19 mouse cellular contexts compared by ENCODE assay signal in the genomic region with DNA sequence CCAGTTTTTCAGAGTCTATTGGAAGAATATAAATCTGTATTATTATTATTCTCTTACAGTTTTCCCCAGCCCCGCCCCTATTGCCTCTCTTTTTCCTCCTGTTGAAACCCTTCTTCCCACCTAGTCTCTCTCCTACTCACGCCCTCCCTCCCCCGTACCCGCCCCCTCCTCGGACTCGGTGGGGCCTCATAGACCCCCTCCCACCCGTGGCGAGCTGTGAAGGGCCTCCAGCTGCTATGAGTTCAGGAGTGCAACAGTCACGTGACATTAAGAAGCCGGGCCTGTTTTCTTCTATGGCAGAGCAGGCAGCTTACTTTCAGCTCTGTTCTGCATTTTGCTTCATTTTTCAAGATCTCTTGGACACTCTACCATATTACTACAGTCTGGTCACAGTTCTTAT.
DNase-seq lines count a peak whose midpoint lies in the region; ATAC-seq lines count a peak whose summit lies in the region.
"Had no signal": no experiment of that assay in that cellular context is flagged by ENCODE, and none has a peak within 500 bp of the region (broad histone marks: within the 10 kb centered on the region; RNA-seq: fewer than 3 reads in every experiment).

No protein-coding gene starts in this region.

- WGBS in forebrain, embryonic 14.5 days, result 41% methylated on average over 10 of the region's 10 CpGs
- WGBS in forebrain, embryonic 10.5 days, result 49% methylated on average over 10 of the region's 10 CpGs
- WGBS in neural tube, embryonic 12.5 days, result 29% methylated on average over 10 of the region's 10 CpGs
- 34% methylated on average over 10 of the region's 10 CpGs for WGBS in forebrain, embryonic 15.5 days
- 41% methylated on average over 10 of the region's 10 CpGs for WGBS in kidney, embryonic 14.5 days

- no peak overlapping the region for H3K4me2 ChIP-seq in forebrain, embryonic 14.5 days (ENCODE audit: low read length)
- H3K4me2 ChIP-seq in neural tube, embryonic 12.5 days (replicated peaks), result no peak overlapping the region
- no peak overlapping the region for H3K4me2 ChIP-seq in forebrain, embryonic 15.5 days (replicated peaks)
- no peak overlapping the region for H3K4me2 ChIP-seq in kidney, embryonic 14.5 days (replicated peaks; ENCODE audit: low read depth, low read length)
- H3K4me2 ChIP-seq: embryonic facial prominence, embryonic 13.5 days; heart, embryonic 12.5 days had no signal

- H3K27me3 ChIP-seq in forebrain, embryonic 14.5 days (replicated peaks; ENCODE audit: control insufficient read depth, insufficient read depth, low read length), result no peaks in the 10 kb centered on the region
- no peaks in the 10 kb centered on the region for H3K27me3 ChIP-seq in forebrain, embryonic 10.5 days (ENCODE audit: poor library complexity, severe bottlenecking)
- no peaks in the 10 kb centered on the region for H3K27me3 ChIP-seq in neural tube, embryonic 12.5 days (replicated peaks)
- no peaks in the 10 kb centered on the region for H3K27me3 ChIP-seq in forebrain, embryonic 15.5 days
- H3K27me3 ChIP-seq in kidney, embryonic 14.5 days (ENCODE audit: control insufficient read depth, insufficient read depth, low read length), result no peaks in the 10 kb centered on the region
- H3K27me3 ChIP-seq: embryonic facial prominence, embryonic 13.5 days; heart, embryonic 12.5 days had no signal

- no peak overlapping the region for H3K9ac ChIP-seq in forebrain, embryonic 14.5 days (ENCODE audit: low read length)
- no peak overlapping the region for H3K9ac ChIP-seq in neural tube, embryonic 12.5 days
- no peak overlapping the region for H3K9ac ChIP-seq in forebrain, embryonic 15.5 days (replicated peaks)
- H3K9ac ChIP-seq in kidney, embryonic 14.5 days (ENCODE audit: low read depth, low read length), result no peak overlapping the region
- H3K9ac ChIP-seq: embryonic facial prominence, embryonic 13.5 days; heart, embryonic 12.5 days had no signal

- H3K4me3 ChIP-seq in forebrain, embryonic 14.5 days (ENCODE audit: low read depth, low read length), result no peak overlapping the region
- H3K4me3 ChIP-seq in forebrain, embryonic 10.5 days, result no peak overlapping the region
- H3K4me3 ChIP-seq in neural tube, embryonic 12.5 days, result no peak overlapping the region
- no peak overlapping the region for H3K4me3 ChIP-seq in forebrain, embryonic 15.5 days
- H3K4me3 ChIP-seq in kidney, embryonic 14.5 days (ENCODE audit: low read length), result no peak overlapping the region
- H3K4me3 ChIP-seq: embryonic facial prominence, embryonic 13.5 days; gastrocnemius, adult 2 months; heart, embryonic 12.5 days had no signal

- H3K27ac ChIP-seq in forebrain, embryonic 14.5 days (ENCODE audit: low read depth, low read length), result no peak overlapping the region
- no peak overlapping the region for H3K27ac ChIP-seq in forebrain, embryonic 10.5 days
- no peak overlapping the region for H3K27ac ChIP-seq in neural tube, embryonic 12.5 days
- H3K27ac ChIP-seq in forebrain, embryonic 15.5 days (replicated peaks), result peak overlapping the region; percentile 28; the same call in 1 of the 2 replicates
- no peak overlapping the region for H3K27ac ChIP-seq in kidney, embryonic 14.5 days (ENCODE audit: low read depth, low read length)
- H3K27ac ChIP-seq: embryonic facial prominence, embryonic 13.5 days; gastrocnemius, adult 2 months had no signal

- no peak for DNase-seq in forebrain, embryonic 14.5 days (ENCODE audit: low spot score)
- DNase-seq in forebrain, embryonic 10.5 days (ENCODE audit: extremely low spot score, low spot score), result no peak
- DNase-seq in neural tube, embryonic 10.5 days (ENCODE audit: extremely low spot score, low spot score), result no peak
- DNase-seq in retina, embryonic 14.5 days (ENCODE audit: low spot score), result peak; percentile 21
- no peak for DNase-seq in kidney, postnatal 10 days
- DNase-seq: adrenal gland, adult 8-10 months; adrenal gland, postnatal 36 days; cerebellum, adult 2 months; cerebellum, postnatal 10 days; gastrocnemius, adult 2 months; gastrocnemius, postnatal 25 days had no signal

- H3K36me3 ChIP-seq in forebrain, embryonic 14.5 days (ENCODE audit: control insufficient read depth, insufficient read depth, low read length), result no peaks in the 10 kb centered on the region
- no peaks in the 10 kb centered on the region for H3K36me3 ChIP-seq in forebrain, embryonic 10.5 days (replicated peaks)
- H3K36me3 ChIP-seq in neural tube, embryonic 12.5 days, result no peaks in the 10 kb centered on the region
- H3K36me3 ChIP-seq in forebrain, embryonic 15.5 days, result no peaks in the 10 kb centered on the region
- H3K36me3 ChIP-seq in kidney, embryonic 14.5 days (ENCODE audit: control insufficient read depth, insufficient read depth, low read length), result no peaks in the 10 kb centered on the region
- H3K36me3 ChIP-seq: embryonic facial prominence, embryonic 13.5 days; G1E; heart, embryonic 12.5 days had no signal

- peaks cover 4% of the 10 kb centered on the region; the same call in 1 of the 2 replicates for H3K4me1 ChIP-seq in forebrain, embryonic 14.5 days (ENCODE audit: control insufficient read depth, insufficient read depth, low read length)
- H3K4me1 ChIP-seq in forebrain, embryonic 10.5 days, result peaks cover 8% of the 10 kb centered on the region
- H3K4me1 ChIP-seq in neural tube, embryonic 12.5 days, result no peaks in the 10 kb centered on the region
- peaks cover 11% of the 10 kb centered on the region for H3K4me1 ChIP-seq in forebrain, embryonic 15.5 days
- H3K4me1 ChIP-seq in kidney, embryonic 14.5 days (ENCODE audit: control insufficient read depth, insufficient read depth, low read length), result no peaks in the 10 kb centered on the region
- H3K4me1 ChIP-seq: embryonic facial prominence, embryonic 13.5 days had no signal

- ATAC-seq in forebrain, embryonic 14.5 days, result peak; percentile 54
- 0 out of 2 replicates have a peak, but pooled peaks have one; percentile 25 for ATAC-seq in neural tube, embryonic 12.5 days (ENCODE audit: low FRiP score, low read depth)
- 0 out of 2 replicates have a peak, but pooled peaks have one; percentile 41 for ATAC-seq in forebrain, embryonic 15.5 days (replicated peaks)
- no peak for ATAC-seq in kidney, embryonic 14.5 days (ENCODE audit: low FRiP score, low TSS enrichment)
- ATAC-seq: hindbrain, embryonic 16.5 days; inflammation-experienced regulatory T-cells, adult 6 months had no signal

- H3K9me3 ChIP-seq in forebrain, embryonic 14.5 days (replicated peaks; ENCODE audit: control insufficient read depth, low read length), result no peaks in the 10 kb centered on the region
- H3K9me3 ChIP-seq in forebrain, embryonic 10.5 days, result no peaks in the 10 kb centered on the region
- no peaks in the 10 kb centered on the region for H3K9me3 ChIP-seq in neural tube, embryonic 12.5 days
- no peaks in the 10 kb centered on the region for H3K9me3 ChIP-seq in forebrain, embryonic 15.5 days
- H3K9me3 ChIP-seq in kidney, embryonic 14.5 days (ENCODE audit: control insufficient read depth, low read length), result no peaks in the 10 kb centered on the region
- H3K9me3 ChIP-seq: embryonic facial prominence, embryonic 13.5 days; G1E; heart, embryonic 12.5 days had no signal
